Mouse (Mus musculus) liver, postnatal 0 days (tissue): ENCODE measurements at regions not wholly inside any gene's neighbourhood (a gene's known extent, or its start where the extent isn't known, plus 50 kb on each side); places are given as distances from the start of the nearest gene placed in this dataset.

Experiments
- ATAC-seq: fragments of 200-750 bp; cut with Nextera tagmentation; 2 replicates; pipeline ENCODE4 v1.8.0; 2017; ENCODE audit warnings: mild to moderate bottlenecking, moderate library complexity
- DNase-seq: peaks from one replicate; pipeline ENCODE4 v3.0.0-alpha.2; 2016
- H3K27ac ChIP-seq: fragments of 300-500 bp; sonication (generic); 2 replicates; pipeline ENCODE4 v1.5.1; 2014; ENCODE audit warnings: antibody characterized with exemption, moderate library complexity, mild to moderate bottlenecking, low read depth
- H3K27me3 ChIP-seq: fragments of 300-500 bp; sonication (generic); 2 replicates; pipeline ENCODE4 v1.6.1; 2014; ENCODE audit warnings: low read length, control low read depth, mixed read lengths; ENCODE audit not compliant: insufficient read depth
- H3K36me3 ChIP-seq: fragments of 300-500 bp; sonication (generic); replicated peaks from 2 replicates; pipeline ENCODE4 v1.6.1; 2014; ENCODE audit warnings: mild to moderate bottlenecking, control low read depth, low read length, moderate library complexity, mixed read lengths; ENCODE audit not compliant: insufficient read depth
- H3K4me1 ChIP-seq: fragments of 300-500 bp; sonication (generic); 2 replicates; pipeline ENCODE4 v1.6.1; 2014; ENCODE audit warnings: antibody characterized with exemption, mild to moderate bottlenecking, control low read depth; ENCODE audit not compliant: insufficient read depth
- H3K4me2 ChIP-seq: fragments of 300-500 bp; sonication (generic); 2 replicates; pipeline ENCODE4 v1.6.1; 2014; ENCODE audit warnings: low read depth, mild to moderate bottlenecking, low read length, moderate library complexity, mixed read lengths
- H3K4me3 ChIP-seq: fragments of 300-500 bp; sonication (generic); 2 replicates; pipeline ENCODE4 v1.5.1; 2014; ENCODE audit warnings: low read depth, low read length
- H3K9ac ChIP-seq: fragments of 300-500 bp; sonication (generic); replicated peaks from 2 replicates; pipeline ENCODE4 v1.6.1; 2014; ENCODE audit warnings: mild to moderate bottlenecking, moderate library complexity
- H3K9me3 ChIP-seq: fragments of 300-500 bp; sonication (generic); 2 replicates; pipeline ENCODE4 v1.6.1; 2016; ENCODE audit warnings: mild to moderate bottlenecking, control low read depth, low read length, mixed read lengths
- CTCF ChIP-seq: sonication (generic); IDR thresholded peaks from 2 replicates; pipeline ENCODE4 v1.5.1; 2016; ENCODE audit warnings: antibody characterized with exemption, low read depth
- EP300 ChIP-seq: IDR thresholded peaks from 2 replicates; pipeline ENCODE4 v1.6.1; 2016; ENCODE audit warnings: antibody characterized with exemption, low read depth, mild to moderate bottlenecking
- WGBS: fragments of 180-500 bp; shearing (Covaris S2); extraction: QIAGEN DNeasy Blood & Tissue Kit; methylation state at CpG from one replicate; pipeline ENCODE4 v1.1.7; 2014; ENCODE audit not compliant: insufficient replicate concordance; 5-methylcytosine and 5-hydroxymethylcytosine counted together

- H3K36me3 ChIP-seq, result no peaks in the 10 kb centered on the region
- DNase-seq (no peak), ATAC-seq (no peak)
- H3K27ac ChIP-seq, result no peak overlapping the region
- no peak overlapping the region for H3K4me3 ChIP-seq
- no peak overlapping the region for H3K9ac ChIP-seq
- TF ChIP-seq EP300, result no peak
- TF ChIP-seq CTCF, result no peak
- H3K4me1 ChIP-seq, result no peaks in the 10 kb centered on the region
- H3K4me2 ChIP-seq, result no peak overlapping the region
- H3K27me3 ChIP-seq, result no peaks in the 10 kb centered on the region
- WGBS, result 85% methylated on average over 12 of the region's 12 CpGs
- no peaks in the 10 kb centered on the region for H3K9me3 ChIP-seq
These were observed 296.1 kb upstream of the Rsrc1 start for GRCm38 (mm10) chr3:66685136-66685535.

DNA sequence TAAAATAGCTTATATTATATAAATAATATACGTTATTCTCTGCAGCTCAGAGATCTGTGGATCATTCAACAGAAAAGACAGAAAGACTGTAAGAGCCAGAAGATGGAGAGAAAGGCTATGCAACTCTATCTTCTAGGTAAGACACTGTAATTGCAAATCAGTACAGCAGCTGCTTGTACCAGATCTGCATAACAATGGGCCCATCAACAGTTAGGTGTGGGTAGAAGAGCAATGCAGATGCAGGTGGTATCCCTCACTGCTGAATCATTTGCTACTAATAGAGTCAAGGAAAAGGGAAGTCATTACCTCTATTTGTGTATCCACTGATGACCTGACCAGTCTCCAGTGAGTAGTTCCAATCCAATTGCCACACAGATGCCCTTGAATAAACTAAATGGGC, 294.1 kb upstream of the Rsrc1 start:
- ATAC-seq, result no peak
- Histone ChIP-seq H3K27me3 (no peaks in the 10 kb centered on the region), H3K4me3 (no peak overlapping the region), H3K9me3 (no peaks in the 10 kb centered on the region), H3K9ac (no peak overlapping the region), H3K4me1 (no peaks in the 10 kb centered on the region), H3K36me3 (no peaks in the 10 kb centered on the region), H3K27ac (no peak overlapping the region), H3K4me2 (no peak overlapping the region)
- no peak for DNase-seq
- 67% methylated on average over 1 of the region's 1 CpGs for WGBS
- TF ChIP-seq CTCF (no peak), EP300 (no peak)

DNA sequence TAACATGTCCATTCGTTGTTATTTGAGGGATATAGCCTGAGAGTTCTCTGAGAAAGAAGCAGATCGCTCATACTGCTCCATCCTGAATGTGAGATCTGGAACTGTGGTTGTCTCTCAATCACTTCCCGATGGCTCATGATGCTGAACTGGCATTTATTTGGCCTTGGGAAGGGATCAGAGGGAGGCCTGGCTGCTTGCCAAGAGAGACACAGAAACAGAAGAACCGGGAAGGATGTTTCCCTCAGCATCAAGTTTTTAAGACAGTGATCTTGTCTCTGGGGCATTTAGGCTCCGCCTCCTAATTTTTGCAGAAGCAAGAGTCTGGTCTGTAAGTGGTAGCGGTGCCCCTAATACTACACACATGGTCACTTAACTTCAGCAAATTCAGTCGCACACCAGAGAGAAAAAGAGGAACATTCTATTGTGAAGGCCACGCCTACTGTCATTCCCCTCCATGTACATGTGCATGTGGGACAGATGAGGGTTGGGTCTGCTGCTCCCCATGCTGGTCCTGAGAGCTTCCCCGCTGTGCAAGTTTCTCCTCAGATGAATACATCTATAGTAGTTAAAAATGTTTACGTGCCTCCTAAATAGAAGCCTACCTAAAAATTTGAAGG, 290.2 kb upstream of the Rsrc1 start:
- DNase-seq (no peak), ATAC-seq (no peak)
- Histone ChIP-seq H3K4me1 (no peaks in the 10 kb centered on the region), H3K9ac (no peak overlapping the region), H3K4me2 (no peak overlapping the region), H3K9me3 (no peaks in the 10 kb centered on the region), H3K4me3 (no peak overlapping the region), H3K27ac (no peak overlapping the region), H3K27me3 (no peaks in the 10 kb centered on the region), H3K36me3 (no peaks in the 10 kb centered on the region)
- TF ChIP-seq EP300 (no peak), CTCF (no peak)
- WGBS, result 62% methylated on average over 10 of the region's 10 CpGs

DNA sequence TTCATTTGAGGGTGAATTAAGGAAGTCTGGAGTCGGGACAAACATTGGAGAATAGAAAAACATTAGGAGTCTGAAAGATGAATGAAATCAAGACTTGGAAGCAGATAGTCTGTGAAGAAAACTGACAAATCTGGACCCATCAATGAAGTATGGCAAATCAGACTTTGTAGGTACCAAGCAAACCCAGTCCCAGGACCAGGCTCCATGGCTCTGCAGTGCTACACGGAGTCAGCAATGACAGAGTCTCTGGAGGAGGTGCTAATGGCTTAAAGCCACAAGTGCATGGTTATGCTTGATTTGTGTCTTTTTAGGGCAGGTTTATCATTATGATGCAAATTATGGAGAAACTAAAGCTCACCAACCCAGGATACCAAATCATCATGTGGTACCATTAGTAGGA, 286.1 kb upstream of the Rsrc1 start:
- WGBS, result 85% methylated on average over 2 of the region's 2 CpGs

DNA sequence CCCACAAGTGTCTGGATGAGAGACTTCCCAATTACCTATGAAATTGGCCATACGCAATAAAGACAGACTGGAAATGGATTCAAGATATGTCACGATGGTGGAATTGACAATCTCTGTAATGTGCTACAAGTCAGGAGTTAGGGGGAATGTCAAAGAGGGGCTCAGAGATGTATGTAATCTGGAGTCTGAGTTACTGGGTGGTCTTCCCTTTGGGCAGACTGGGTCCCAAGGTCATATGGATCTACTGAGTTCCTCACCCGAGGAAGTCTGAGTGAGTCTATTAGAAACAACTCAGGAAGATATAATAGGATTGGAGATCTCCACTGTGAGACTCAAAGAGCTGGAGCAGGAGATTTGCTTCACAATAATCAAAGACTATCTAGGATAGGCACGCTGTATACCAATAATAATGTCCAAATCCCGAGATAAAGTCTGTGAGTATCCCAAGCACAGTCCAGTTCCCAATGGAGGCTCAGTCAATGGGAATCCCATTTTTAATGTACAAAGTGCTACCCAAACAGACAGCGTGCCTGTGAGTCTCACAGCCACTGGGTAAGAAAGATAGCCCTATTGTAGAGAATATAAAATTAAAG, 285.4 kb upstream of the Rsrc1 start:
- DNase-seq, result no peak
- no peak overlapping the region for H3K4me2 ChIP-seq
- no peak overlapping the region for H3K27ac ChIP-seq
- no peak for ATAC-seq
- WGBS, result 84% methylated on average over 6 of the region's 6 CpGs
- H3K9ac ChIP-seq, result no peak overlapping the region
- TF ChIP-seq EP300 (no peak), CTCF (no peak)
- H3K27me3 ChIP-seq, result no peaks in the 10 kb centered on the region
- H3K4me3 ChIP-seq, result no peak overlapping the region
- no peaks in the 10 kb centered on the region for H3K9me3 ChIP-seq
- H3K4me1 ChIP-seq, result no peaks in the 10 kb centered on the region
- H3K36me3 ChIP-seq, result no peaks in the 10 kb centered on the region

More for the DNA sequence above, 286.1 kb upstream of the Rsrc1 start:
- Histone ChIP-seq H3K9me3 (no peaks in the 10 kb centered on the region), H3K4me2 (no peak overlapping the region), H3K4me1 (no peaks in the 10 kb centered on the region), H3K27ac (no peak overlapping the region), H3K36me3 (no peaks in the 10 kb centered on the region), H3K9ac (no peak overlapping the region), H3K27me3 (no peaks in the 10 kb centered on the region), H3K4me3 (no peak overlapping the region)
- no peak for TF ChIP-seq CTCF
- TF ChIP-seq EP300, result no peak
- ATAC-seq (no peak), DNase-seq (no peak)

DNA sequence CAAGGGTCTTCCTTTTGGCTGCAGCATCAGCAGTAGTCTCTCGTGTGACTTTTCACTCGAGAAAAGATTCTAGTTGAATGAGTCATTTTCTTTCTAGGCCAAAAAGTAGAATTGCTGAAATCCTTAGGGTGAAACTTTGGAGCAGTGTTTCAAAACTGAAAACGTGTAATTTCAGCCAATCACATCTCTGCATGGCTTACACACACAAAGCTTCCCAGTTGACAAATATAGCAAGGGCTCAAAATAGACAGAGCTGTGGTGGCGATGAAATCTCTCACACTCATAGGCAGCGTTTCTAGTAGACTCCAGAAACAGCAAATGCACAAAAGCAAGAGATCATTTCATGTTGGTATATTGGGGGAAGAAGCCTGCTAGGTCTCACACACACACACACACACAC, 283.1 kb upstream of the Rsrc1 start:
- DNase-seq, result no peak
- TF ChIP-seq EP300 (no peak), CTCF (no peak)
- no peak overlapping the region for H3K4me2 ChIP-seq
- no peak overlapping the region for H3K4me3 ChIP-seq
- no peaks in the 10 kb centered on the region for H3K4me1 ChIP-seq
- H3K27ac ChIP-seq, result no peak overlapping the region
- H3K36me3 ChIP-seq, result no peaks in the 10 kb centered on the region
- no peak for ATAC-seq
- 59% methylated on average over 5 of the region's 5 CpGs for WGBS
- H3K9ac ChIP-seq, result no peak overlapping the region
- no peaks in the 10 kb centered on the region for H3K9me3 ChIP-seq
- H3K27me3 ChIP-seq, result no peaks in the 10 kb centered on the region

GRCm38 (mm10) chr3:66705766-66706165, 275.4 kb upstream of the Rsrc1 start:
- 62% methylated on average over 4 of the region's 4 CpGs for WGBS

More at GRCm38 (mm10) chr3:66705766-66706165, 275.4 kb upstream of the Rsrc1 start:
- H3K36me3 ChIP-seq, result no peaks in the 10 kb centered on the region
- H3K9me3 ChIP-seq, result no peaks in the 10 kb centered on the region
- H3K27ac ChIP-seq, result no peak overlapping the region
- TF ChIP-seq CTCF (no peak), EP300 (no peak)
- ATAC-seq (no peak), DNase-seq (no peak)
- H3K4me2 ChIP-seq, result no peak overlapping the region
- H3K4me1 ChIP-seq, result no peaks in the 10 kb centered on the region
- H3K4me3 ChIP-seq, result no peak overlapping the region
- no peak overlapping the region for H3K9ac ChIP-seq
- no peaks in the 10 kb centered on the region for H3K27me3 ChIP-seq
